Mouse (Mus musculus) bone marrow macrophage, adult 2 months (primary cell): ENCODE measurements around the gene Irf8. TPM values are rescaled to one million over a fixed set of nuclear protein-coding genes. Genes with fewer than 3 reads are reported as not detected.

ENCODE experiments used
- H3K27ac ChIP-seq: 2 replicates; pipeline ENCODE4 v1.5.1; 2012; ENCODE audit warnings: low read depth, low read length; ENCODE audit not compliant: insufficient read depth
- H3K4me1 ChIP-seq: 2 replicates; pipeline ENCODE4 v1.6.1; 2012; ENCODE audit warnings: low read length; ENCODE audit not compliant: control insufficient read depth, insufficient read depth
- H3K4me3 ChIP-seq: 2 replicates; pipeline ENCODE4 v1.5.1; 2012; ENCODE audit warnings: mild to moderate bottlenecking, low read length, moderate library complexity; ENCODE audit not compliant: insufficient read depth
- CTCF ChIP-seq: IDR thresholded peaks from 2 replicates; pipeline ENCODE4 v1.5.1; 2012; ENCODE audit warnings: low read depth, mild to moderate bottlenecking, low read length, moderate library complexity
- POLR2A ChIP-seq: IDR thresholded peaks from 2 replicates; pipeline ENCODE4 v1.6.1; 2012; ENCODE audit warnings: mild to moderate bottlenecking, low read depth, low read length, borderline replicate concordance
- polyA plus RNA-seq: library from polyadenylated mRNA; stranded (reverse); fragments of >200 nt; gene quantifications from 2 replicates; pipeline ENCODE4 v1.2.4, GENCODE M21; 2012; ENCODE audit not compliant: missing spikeins, insufficient read depth, insufficient read length

The Irf8 gene
- polyA plus RNA-seq, 1 experiment = 157 TPM

- Histone ChIP-seq H3K27ac (no peak overlapping the region), H3K4me1 (peaks cover 57% of the 10 kb centered on the region), H3K4me3 (no peak overlapping the region)
- TF ChIP-seq POLR2A = no peak
- no peak for TF ChIP-seq CTCF
Measured at GRCm38 (mm10) chr8:120747286-120747685, 11.1 kb downstream of the Irf8 start.

- Histone ChIP-seq H3K27ac (peak overlapping the region; percentile 40), H3K4me1 (peaks cover 31% of the 10 kb centered on the region), H3K4me3 (no peak overlapping the region)
- TF ChIP-seq CTCF (no peak), POLR2A (no peak)
Measured at GRCm38 (mm10) chr8:120750616-120751015, 14.5 kb downstream of the Irf8 start.

GRCm38 (mm10) chr8:120751226-120752081 lies 15.3 kb downstream of the Irf8 start:
- Histone ChIP-seq H3K4me1 (peaks cover 23% of the 10 kb centered on the region), H3K4me3 (no peak overlapping the region), H3K27ac (no peak overlapping the region)
- TF ChIP-seq POLR2A = no peak
- no peak for TF ChIP-seq CTCF

- peaks cover 20% of the 10 kb centered on the region for H3K4me1 ChIP-seq
- TF ChIP-seq POLR2A (no peak), CTCF (no peak)
- H3K4me3 ChIP-seq = no peak overlapping the region
- H3K27ac ChIP-seq = no peak overlapping the region
Measured at GRCm38 (mm10) chr8:120752082-120752452, 15.9 kb downstream of the Irf8 start.

GRCm38 (mm10) chr8:120753476-120753875 lies 17.3 kb downstream of the Irf8 start:
- H3K4me3 ChIP-seq = no peak overlapping the region
- peaks cover 14% of the 10 kb centered on the region for H3K4me1 ChIP-seq
- TF ChIP-seq CTCF = no peak
- TF ChIP-seq POLR2A = no peak
- no peak overlapping the region for H3K27ac ChIP-seq

- H3K27ac ChIP-seq = no peak overlapping the region
- no peak for TF ChIP-seq CTCF
- no peak for TF ChIP-seq POLR2A
- H3K4me1 ChIP-seq = peaks cover 19% of the 10 kb centered on the region
- H3K4me3 ChIP-seq = no peak overlapping the region
Measured at GRCm38 (mm10) chr8:120755306-120756297, 19.4 kb downstream of the Irf8 start.

GRCm38 (mm10) chr8:120758005-120758404 lies 21.8 kb downstream of the Irf8 start:
- Histone ChIP-seq H3K27ac (no peak overlapping the region), H3K4me3 (no peak overlapping the region), H3K4me1 (peaks cover 18% of the 10 kb centered on the region)
- TF ChIP-seq CTCF = no peak
- TF ChIP-seq POLR2A = no peak

GRCm38 (mm10) chr8:120759847-120760246 lies 23.7 kb downstream of the Irf8 start:
- peaks cover 29% of the 10 kb centered on the region for H3K4me1 ChIP-seq
- H3K4me3 ChIP-seq = no peak overlapping the region
- no peak for TF ChIP-seq POLR2A
- no peak for TF ChIP-seq CTCF
- H3K27ac ChIP-seq = no peak overlapping the region

GRCm38 (mm10) chr8:120760341-120761215 lies 24.4 kb downstream of the Irf8 start:
- Histone ChIP-seq H3K4me1 (peaks cover 30% of the 10 kb centered on the region), H3K27ac (no peak overlapping the region), H3K4me3 (no peak overlapping the region)
- no peak for TF ChIP-seq CTCF
- TF ChIP-seq POLR2A = no peak
